16 mouse cellular contexts compared by ENCODE assay signal in the genomic region with DNA sequence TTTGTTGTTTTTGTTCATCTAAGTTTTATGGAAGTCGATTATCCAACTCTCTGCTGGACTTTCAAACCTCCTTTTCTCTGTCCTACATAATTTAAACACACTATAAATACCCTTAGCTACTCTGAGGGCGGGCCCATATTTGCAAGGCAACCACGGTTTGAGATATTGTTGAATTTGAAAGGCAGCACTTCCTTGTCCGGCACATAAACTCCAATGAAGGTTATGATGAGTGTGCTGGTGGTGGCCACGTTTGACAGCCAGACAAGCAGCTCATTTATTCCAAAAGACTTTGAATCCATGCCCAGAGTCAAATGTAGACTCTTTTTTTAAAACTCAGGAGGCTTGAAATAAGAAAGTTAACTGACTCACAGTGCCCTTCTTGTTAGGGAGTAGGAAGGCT. TPM values are rescaled to one million over a fixed set of nuclear protein-coding genes. Genes with fewer than 3 reads are reported as not detected.
DNase-seq lines count a peak whose midpoint lies in the region; ATAC-seq and TF ChIP-seq lines count a peak whose summit lies in the region.
"Had no signal": no experiment of that assay in that cellular context is flagged by ENCODE, and none has a peak within 500 bp of the region (broad histone marks: within the 10 kb centered on the region; RNA-seq: fewer than 3 reads in every experiment).

No protein-coding gene starts in this region.

- ATAC-seq in heart, embryonic 15.5 days (replicated peaks; ENCODE audit: insufficient number of reproducible peaks, insufficient read depth, low FRiP score, low read depth): no peak
- ATAC-seq in megakaryocyte, adult 5-6 weeks (ENCODE audit: poor library complexity, severe bottlenecking): no peak
- ATAC-seq: CD4-positive, CD25-positive, alpha-beta regulatory T cell, adult 4 months had no signal

- 54% methylated on average over 5 of the region's 5 CpGs for WGBS in heart, embryonic 15.5 days

- H3K27me3 ChIP-seq in heart, embryonic 15.5 days: no peaks in the 10 kb centered on the region
- H3K27me3 ChIP-seq: embryonic facial prominence, embryonic 12.5 days had no signal

- peak overlapping the region; percentile 62 for H3K27ac ChIP-seq in heart, embryonic 15.5 days
- H3K27ac ChIP-seq in layer of hippocampus, adult 2 months: peak overlapping the region; percentile 25; the same call in 1 of the 2 replicates
- H3K27ac ChIP-seq in cortical plate, adult 2 months (ENCODE audit: insufficient read depth, low read length): 0 out of 2 replicates have a peak overlapping the region, but pooled peaks have one; percentile 10

- no peak for DNase-seq in heart, postnatal 14 days
- no peak for DNase-seq in layer of hippocampus, adult 2 months (ENCODE audit: low spot score in 2 of 2)
- DNase-seq in layer of hippocampus, adult 9-11 months: no peak
- peak; percentile 10 to 22 for DNase-seq in lung, postnatal 4 days
- DNase-seq in gastrocnemius, postnatal 10 days: no peak
- DNase-seq: cerebellum, adult 11 months; thymus, postnatal 25 days had no signal

- no peak overlapping the region for H3K4me3 ChIP-seq in heart, embryonic 15.5 days
- no peak overlapping the region for H3K4me3 ChIP-seq in layer of hippocampus, adult 2 months
- H3K4me3 ChIP-seq in cortical plate, adult 2 months (ENCODE audit: insufficient read depth, low read length): no peak overlapping the region
- H3K4me3 ChIP-seq: embryonic facial prominence, embryonic 12.5 days had no signal

- TF ChIP-seq POLR2A in cortical plate, adult 2 months (IDR thresholded peaks at IDR 0.05; ENCODE audit: extremely low read depth, insufficient read depth, low read length): no peak

- no peak overlapping the region for H3K4me2 ChIP-seq in heart, embryonic 15.5 days
- H3K4me2 ChIP-seq: embryonic facial prominence, embryonic 12.5 days had no signal

- intact Hi-C loops in heart, postnatal 14 days (cut with DNase I): no loop called here

- H3K36me3 ChIP-seq in heart, embryonic 15.5 days: no peaks in the 10 kb centered on the region
- H3K36me3 ChIP-seq: embryonic facial prominence, embryonic 12.5 days had no signal

- no peak for TF ChIP-seq CTCF in layer of hippocampus, adult 2 months (conservative IDR thresholded peaks at IDR 0.05)
- TF ChIP-seq CTCF in cortical plate, adult 2 months (IDR thresholded peaks at IDR 0.05; ENCODE audit: extremely low read depth, insufficient read depth, low read length): no peak

- no peaks in the 10 kb centered on the region for H3K9me3 ChIP-seq in heart, embryonic 15.5 days (replicated peaks)
- H3K9me3 ChIP-seq: embryonic facial prominence, embryonic 12.5 days had no signal

- peaks cover 4% of the 10 kb centered on the region; the same call in 1 of the 2 replicates for H3K4me1 ChIP-seq in heart, embryonic 15.5 days (replicated peaks)
- peaks cover 3% of the 10 kb centered on the region; the same call in 1 of the 2 replicates for H3K4me1 ChIP-seq in cortical plate, adult 2 months (ENCODE audit: control insufficient read depth, insufficient read depth, low read length)
- H3K4me1 ChIP-seq: embryonic facial prominence, embryonic 12.5 days had no signal

- H3K9ac ChIP-seq in heart, embryonic 15.5 days: no peak overlapping the region
- H3K9ac ChIP-seq: embryonic facial prominence, embryonic 12.5 days had no signal

RNA-seq across cellular contexts. Expression of gene Gm42906, which starts 33.3 kb away (rescaled TPM):
- polyA plus RNA-seq in heart, embryonic 15.5 days (2015; fragmentation: Nextera tagmentation; extraction: Ambion mirVana): 0.38 and 0.46 TPM in 2 replicates
- total RNA-seq in heart, postnatal 14 days (2021): 1 to 10 TPM in 1 of 2 experiments, not detected in 1; 2.4 TPM
- not detected for total RNA-seq in layer of hippocampus, adult 2 months (2021)
- not detected in 2 replicates for polyA plus RNA-seq in cortical plate, adult 2 months (2012; rRNA removed)
- 1 to 10 TPM; 3.0 to 3.1 TPM for total RNA-seq in gastrocnemius, postnatal 10 days (2021)
- total RNA-seq in megakaryocyte, adult 5-6 weeks (2015): not detected in 2 replicates
- total RNA-seq in megakaryocyte, adult 5-6 weeks (2017): not detected in 2 replicates
- total RNA-seq: adrenal gland, postnatal 14 days; hematopoietic stem cell, adult 5-6 weeks; left cerebral cortex, postnatal 25 days; megakaryocyte progenitor cell, adult 5-6 weeks had no signal
- polyA plus RNA-seq: CD4-positive, CD25-positive, alpha-beta regulatory T cell, adult 4 months; embryonic facial prominence, embryonic 12.5 days had no signal

Comparison
In these comparisons a context has a peak if more than half of its experiments do, and no peak if none do; other contexts are left out.
1. H3K27ac ChIP-seq: peak in every context shown above with its lines; median percentile 62 in heart, embryonic 15.5 days; 25 in layer of hippocampus, adult 2 months; 10 in cortical plate, adult 2 months.
2. DNase-seq: peak in lung, postnatal 4 days (2 of 2); none in heart, postnatal 14 days (0 of 2), layer of hippocampus, adult 2 months (0 of 2), layer of hippocampus, adult 9-11 months (single experiment) and gastrocnemius, postnatal 10 days (single experiment).